Mouse (Mus musculus): Measurements from ENCODE around the gene Sgms2.

GRCm38 (mm10) chr3:131274151-131274550 lies 217.1 kb downstream of the Sgms2 start:
- no peak for TF ChIP-seq POLR2A (IDR thresholded peaks at IDR 0.05; ENCODE audit: low read depth, low read length)
- TF ChIP-seq CTCF (IDR thresholded peaks at IDR 0.05; ENCODE audit: extremely low read depth, insufficient read depth, insufficient read length, insufficient replicate concordance), result no peak

All from spleen, adult 2 months (tissue).